24 mouse cellular contexts compared by ENCODE assay signal in the genomic region with DNA sequence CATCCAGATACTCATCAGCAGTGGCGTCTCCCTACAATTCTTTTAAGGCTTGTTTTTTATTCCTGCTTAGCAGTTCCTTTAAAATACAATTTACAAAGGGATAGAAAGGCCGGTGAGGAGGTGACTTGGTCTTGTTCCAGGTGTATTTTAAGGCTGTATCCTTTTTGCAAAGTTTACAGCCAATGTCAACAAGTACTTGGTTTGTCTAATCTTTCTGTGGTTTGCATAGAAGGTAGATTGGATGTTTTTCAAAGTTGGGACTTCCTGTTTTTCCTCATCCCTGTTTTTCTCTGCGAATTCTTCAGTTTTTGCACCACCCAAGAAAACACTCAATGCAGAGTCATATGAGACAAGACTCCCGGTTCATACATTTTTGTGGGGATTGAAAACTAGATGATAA.
DNase-seq lines count a peak whose midpoint lies in the region; ATAC-seq and TF ChIP-seq lines count a peak whose summit lies in the region.
"Had no signal": no experiment of that assay in that cellular context is flagged by ENCODE, and none has a peak within 500 bp of the region (broad histone marks: within the 10 kb centered on the region; RNA-seq: fewer than 3 reads in every experiment).

No protein-coding gene starts in this region.

- peaks cover 12% of the 10 kb centered on the region for H3K36me3 ChIP-seq in heart, adult 2 months (ENCODE audit: control insufficient read depth, insufficient read depth, low read length)
- H3K36me3 ChIP-seq in liver, adult 2 months (ENCODE audit: control insufficient read depth, insufficient read depth, low read length), result no peaks in the 10 kb centered on the region
- no peaks in the 10 kb centered on the region for H3K36me3 ChIP-seq in liver, embryonic 12.5 days
- H3K36me3 ChIP-seq in myocyte (ENCODE audit: control insufficient read depth, insufficient read depth), result no peaks in the 10 kb centered on the region
- H3K36me3 ChIP-seq: embryonic facial prominence, embryonic 13.5 days; embryonic facial prominence, embryonic 15.5 days; forebrain, embryonic 15.5 days had no signal

- no peak for TF ChIP-seq CTCF in heart, adult 2 months (IDR thresholded peaks at IDR 0.05)
- no peak for TF ChIP-seq CTCF in liver, adult 2 months (IDR thresholded peaks at IDR 0.05; ENCODE audit: low read depth, low read length)

- TF ChIP-seq EP300 in heart, adult 2 months (IDR thresholded peaks at IDR 0.05; ENCODE audit: insufficient read depth, low read depth, low read length), result no peak

- ATAC-seq in liver, embryonic 12.5 days, result no peak
- ATAC-seq: activated CD4-positive, CD25-positive, alpha-beta regulatory T cell, adult 4 months; forebrain, embryonic 13.5 days; forebrain, embryonic 15.5 days; forebrain, postnatal 0 days; Patski had no signal

- H3K4me2 ChIP-seq in liver, embryonic 12.5 days, result no peak overlapping the region
- H3K4me2 ChIP-seq in myocyte (ENCODE audit: low read depth), result peak overlapping the region; percentile 54
- H3K4me2 ChIP-seq: embryonic facial prominence, embryonic 13.5 days; embryonic facial prominence, embryonic 15.5 days; forebrain, embryonic 13.5 days; forebrain, embryonic 15.5 days had no signal

- TF ChIP-seq POLR2A in heart, adult 2 months (IDR thresholded peaks at IDR 0.05; ENCODE audit: insufficient read depth, low read depth, low read length), result no peak
- no peak for TF ChIP-seq POLR2A in liver, adult 2 months (IDR thresholded peaks at IDR 0.05; ENCODE audit: extremely low read depth, insufficient read depth, low read length)
- TF ChIP-seq POLR2A in myocyte (IDR thresholded peaks at IDR 0.05; ENCODE audit: insufficient read length, low read depth), result no peak

- no peaks in the 10 kb centered on the region for H3K27me3 ChIP-seq in heart, adult 2 months (ENCODE audit: control insufficient read depth, insufficient read depth, low read length)
- no peaks in the 10 kb centered on the region for H3K27me3 ChIP-seq in liver, adult 2 months (ENCODE audit: control insufficient read depth, insufficient read depth, low read length)
- H3K27me3 ChIP-seq in liver, embryonic 12.5 days (replicated peaks), result no peaks in the 10 kb centered on the region
- H3K27me3 ChIP-seq in myocyte (ENCODE audit: control insufficient read depth, insufficient read depth, insufficient read length), result no peaks in the 10 kb centered on the region
- H3K27me3 ChIP-seq: embryonic facial prominence, embryonic 13.5 days; embryonic facial prominence, embryonic 15.5 days; forebrain, embryonic 13.5 days; forebrain, embryonic 15.5 days; Patski had no signal

- H3ac ChIP-seq in myocyte (ENCODE audit: control insufficient read depth, insufficient read length), result no peak overlapping the region

- intact Hi-C loops in heart, adult 2 months (cut with DNase I), result no loop called here
- intact Hi-C loops in heart, postnatal 25 days (cut with DNase I), result no loop called here

- no peak for DNase-seq in heart, adult 2 months
- DNase-seq in heart, postnatal 25 days (ENCODE audit: low spot score), result no peak
- DNase-seq in liver, adult 2 months (ENCODE audit: extremely low read depth, low read depth, low spot score), result peak; percentile 57
- DNase-seq in 3T3-L1 (ENCODE audit: low read depth, low spot score), result peak; percentile 63
- DNase-seq in thymus, postnatal 36 days, result no peak
- DNase-seq in embryo, embryonic 11 days, result no peak
- DNase-seq: adrenal gland, adult 8-10 months; adrenal gland, postnatal 14 days; adrenal gland, postnatal 36 days; cerebellum, adult 11-12 months; cerebellum, adult 2 months; cerebellum, adult 9-10 months; cerebellum, postnatal 10 days; cerebellum, postnatal 25 days; forebrain, postnatal 0 days had no signal

- H3K4me1 ChIP-seq in heart, adult 2 months (ENCODE audit: control insufficient read depth, insufficient read depth, low read length), result peaks cover 20% of the 10 kb centered on the region
- H3K4me1 ChIP-seq in liver, adult 2 months (ENCODE audit: control insufficient read depth, insufficient read depth, low read length), result peaks cover 5% of the 10 kb centered on the region; the same call in 1 of the 2 replicates
- peaks cover 18% of the 10 kb centered on the region; the same call in 1 of the 2 replicates for H3K4me1 ChIP-seq in liver, embryonic 12.5 days
- H3K4me1 ChIP-seq: forebrain, embryonic 13.5 days had no signal

- no peaks in the 10 kb centered on the region; the same call in 1 of the 2 replicates for H3K79me2 ChIP-seq in heart, adult 2 months (replicated peaks; ENCODE audit: control insufficient read depth, insufficient read depth, low read length)
- peaks cover 6% of the 10 kb centered on the region; the same call in 1 of the 2 replicates for H3K79me2 ChIP-seq in liver, adult 2 months (ENCODE audit: control insufficient read depth, insufficient read depth, low read length)
- peaks cover 78% of the 10 kb centered on the region for H3K79me2 ChIP-seq in myocyte (ENCODE audit: control insufficient read depth, insufficient read depth)

- no peaks in the 10 kb centered on the region for H3K9me3 ChIP-seq in liver, embryonic 12.5 days (replicated peaks)
- H3K9me3 ChIP-seq: embryonic facial prominence, embryonic 13.5 days; embryonic facial prominence, embryonic 15.5 days; forebrain, embryonic 13.5 days; forebrain, embryonic 15.5 days had no signal

- no peak overlapping the region for H3K9ac ChIP-seq in heart, adult 2 months (ENCODE audit: low read depth, low read length)
- no peak overlapping the region for H3K9ac ChIP-seq in liver, adult 2 months (ENCODE audit: low read depth, low read length)
- no peak overlapping the region for H3K9ac ChIP-seq in liver, embryonic 12.5 days
- H3K9ac ChIP-seq: embryonic facial prominence, embryonic 13.5 days; embryonic facial prominence, embryonic 15.5 days; forebrain, embryonic 13.5 days; forebrain, embryonic 15.5 days; forebrain, postnatal 0 days had no signal

- peak overlapping the region; percentile 18; the same call in 1 of the 2 replicates for H3K27ac ChIP-seq in heart, adult 2 months
- H3K27ac ChIP-seq in liver, adult 2 months (replicated peaks; ENCODE audit: insufficient read depth, low read depth, low read length), result no peak overlapping the region
- H3K27ac ChIP-seq in liver, embryonic 12.5 days, result no peak overlapping the region
- H3K27ac ChIP-seq: embryonic facial prominence, embryonic 13.5 days; embryonic facial prominence, embryonic 15.5 days; forebrain, embryonic 13.5 days; forebrain, embryonic 15.5 days had no signal

- H3K4me3 ChIP-seq in heart, adult 2 months, result no peak overlapping the region
- H3K4me3 ChIP-seq in liver, adult 2 months (ENCODE audit: insufficient read depth, low read depth, low read length), result no peak overlapping the region
- H3K4me3 ChIP-seq in liver, embryonic 12.5 days, result no peak overlapping the region
- H3K4me3 ChIP-seq in myocyte, result no peak overlapping the region
- H3K4me3 ChIP-seq: embryonic facial prominence, embryonic 13.5 days; embryonic facial prominence, embryonic 15.5 days; erythroblast, embryonic 14.5 days; forebrain, embryonic 13.5 days; forebrain, embryonic 15.5 days had no signal

- 30% methylated on average over 4 of the region's 4 CpGs for WGBS in heart, adult 2 months
- 37% methylated on average over 4 of the region's 4 CpGs for WGBS in liver, adult 2 months
- WGBS in liver, embryonic 12.5 days (ENCODE audit: insufficient replicate concordance), result 61% methylated on average over 4 of the region's 4 CpGs

TF ChIP-seq in myocyte, 11 proteins besides CTCF, POLR2A, EP300 and RAD21:
- no peak for TF ChIP-seq CEBPB (IDR thresholded peaks at IDR 0.05; ENCODE audit: insufficient read depth, poor library complexity, severe bottlenecking)
- no peak for TF ChIP-seq E2F4 (IDR thresholded peaks at IDR 0.05; ENCODE audit: insufficient read depth)
- no peak for TF ChIP-seq REST (IDR thresholded peaks at IDR 0.05; ENCODE audit: insufficient read depth, insufficient read length)
- TF ChIP-seq USF1 (IDR thresholded peaks at IDR 0.05; ENCODE audit: low read depth), result no peak
- no peak for TF ChIP-seq SRF (IDR thresholded peaks at IDR 0.05; ENCODE audit: control insufficient read depth, insufficient read length, low read depth)
- no peak for TF ChIP-seq TCF12 (IDR thresholded peaks at IDR 0.05; ENCODE audit: insufficient read depth, poor library complexity, severe bottlenecking)
- TF ChIP-seq TCF3 (IDR thresholded peaks at IDR 0.05; ENCODE audit: insufficient read length, low read depth), result no peak
- no peak for TF ChIP-seq POLR2AphosphoS2 (IDR thresholded peaks at IDR 0.05; ENCODE audit: insufficient read length, low read depth)
- no peak for TF ChIP-seq MAX (IDR thresholded peaks at IDR 0.05; ENCODE audit: low read depth)
- no peak for TF ChIP-seq MYOD1 (IDR thresholded peaks at IDR 0.05; ENCODE audit: control insufficient read depth in 1 of 3, insufficient read length in 2 of 3, low read depth in 2 of 3)
- no peak for TF ChIP-seq MYOG (IDR thresholded peaks at IDR 0.05; ENCODE audit: control insufficient read depth in 1 of 3, insufficient read depth in 1 of 3, insufficient read length in 2 of 3, low read depth in 2 of 3)
TF ChIP-seq in myocyte: peak in this region for 0.

Comparison
In these comparisons a context has a peak if more than half of its experiments do, and no peak if none do; other contexts are left out.
1. DNase-seq: peak in liver, adult 2 months (single experiment) and 3T3-L1 (single experiment); none in heart, adult 2 months (0 of 2), heart, postnatal 25 days (single experiment), thymus, postnatal 36 days (0 of 2) and embryo, embryonic 11 days (single experiment).